In the genomic region with DNA sequence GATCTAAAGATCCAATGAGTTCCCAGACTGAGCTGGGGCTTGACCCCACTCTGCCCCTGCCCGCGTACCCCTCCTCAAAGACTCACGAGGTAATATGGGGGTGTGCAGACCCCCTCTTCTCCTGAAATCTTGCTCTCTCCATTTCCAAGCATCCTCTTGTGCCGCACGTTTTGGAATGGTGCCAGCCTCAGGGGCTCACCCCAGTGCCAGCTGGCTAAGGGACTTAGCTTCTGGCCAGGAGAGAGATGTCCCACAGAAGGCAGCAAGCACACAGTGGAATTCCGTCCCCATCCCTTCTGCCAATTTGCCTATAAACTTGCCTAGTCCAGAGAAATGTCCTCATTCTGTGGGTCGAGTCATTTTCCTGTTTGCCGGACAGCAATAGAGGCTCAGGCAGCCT, we compare ENCODE assay signal across 14 mouse cellular contexts. TPM values are rescaled to one million over a fixed set of nuclear protein-coding genes. Genes with fewer than 3 reads are reported as not detected.
DNase-seq lines count a peak whose midpoint lies in the region; ATAC-seq lines count a peak whose summit lies in the region.
"Had no signal": no experiment of that assay in that cellular context is flagged by ENCODE, and none has a peak within 500 bp of the region (broad histone marks: within the 10 kb centered on the region; RNA-seq: fewer than 3 reads in every experiment).

No protein-coding gene starts in this region.

- H3K4me2 ChIP-seq in forebrain, embryonic 14.5 days (ENCODE audit: low read length) = peak overlapping the region; percentile 63
- 0 out of 2 replicates have a peak overlapping the region, but pooled peaks have one; percentile 64 for H3K4me2 ChIP-seq in limb, embryonic 11.5 days (ENCODE audit: low read depth, severe bottlenecking)
- H3K4me2 ChIP-seq in neural tube, embryonic 14.5 days (ENCODE audit: low read depth, low read length) = no peak overlapping the region; the same call in 1 of the 2 replicates

- peak; percentile 52 to 54 for DNase-seq in right cerebral cortex, postnatal 10 days (ENCODE audit: low spot score in 2 of 2)
- no peak for DNase-seq in right cerebral cortex, adult 2 months (ENCODE audit: low spot score in 2 of 2)
- DNase-seq in forebrain, embryonic 14.5 days (ENCODE audit: low spot score) = peak; percentile 56
- peak; percentile 29 for DNase-seq in limb, embryonic 11.5 days (ENCODE audit: low spot score)
- DNase-seq in testis, postnatal 10 days (ENCODE audit: low spot score) = no peak
- DNase-seq in heart, postnatal 14 days = no peak
- DNase-seq: thymus, postnatal 14 days had no signal

- H3K36me3 ChIP-seq in forebrain, embryonic 14.5 days (ENCODE audit: control insufficient read depth, insufficient read depth, low read length) = no peaks in the 10 kb centered on the region
- H3K36me3 ChIP-seq in limb, embryonic 11.5 days (ENCODE audit: control insufficient read depth, insufficient read depth, low read length) = no peaks in the 10 kb centered on the region
- H3K36me3 ChIP-seq in neural tube, embryonic 14.5 days (ENCODE audit: control insufficient read depth, insufficient read depth, low read length) = no peaks in the 10 kb centered on the region

- intact Hi-C loops in heart, postnatal 14 days (cut with DNase I) = no loop called here

- no peak overlapping the region for H3K27ac ChIP-seq in forebrain, embryonic 14.5 days (ENCODE audit: low read depth, low read length)
- no peak overlapping the region for H3K27ac ChIP-seq in limb, embryonic 11.5 days (replicated peaks; ENCODE audit: low read depth, low read length)
- no peak overlapping the region for H3K27ac ChIP-seq in neural tube, embryonic 14.5 days (ENCODE audit: low read depth, low read length)
- H3K27ac ChIP-seq: liver, embryonic 14.5 days had no signal

- H3K4me3 ChIP-seq in forebrain, embryonic 14.5 days (ENCODE audit: low read depth, low read length) = peak overlapping the region; percentile 33; the same call in 1 of the 2 replicates
- no peak overlapping the region; the same call in 1 of the 2 replicates for H3K4me3 ChIP-seq in limb, embryonic 11.5 days (ENCODE audit: low read depth, low read length)
- H3K4me3 ChIP-seq in neural tube, embryonic 14.5 days (ENCODE audit: low read depth, low read length) = no peak overlapping the region; the same call in 1 of the 2 replicates

- WGBS in forebrain, embryonic 14.5 days = 11% methylated on average over 8 of the region's 8 CpGs
- WGBS in limb, embryonic 11.5 days = 10% methylated on average over 8 of the region's 8 CpGs
- WGBS in neural tube, embryonic 14.5 days = 3% methylated on average over 8 of the region's 8 CpGs

- no peaks in the 10 kb centered on the region for H3K9me3 ChIP-seq in forebrain, embryonic 14.5 days (replicated peaks; ENCODE audit: control insufficient read depth, low read length)
- H3K9me3 ChIP-seq in limb, embryonic 11.5 days (ENCODE audit: control insufficient read depth, low read length) = 0 out of 2 replicates have a peak, but pooled peaks cover 2% of the 10 kb centered on the region
- no peaks in the 10 kb centered on the region for H3K9me3 ChIP-seq in neural tube, embryonic 14.5 days (ENCODE audit: control insufficient read depth, low read length)

- peaks cover 92% of the 10 kb centered on the region for H3K27me3 ChIP-seq in forebrain, embryonic 14.5 days (replicated peaks; ENCODE audit: control insufficient read depth, insufficient read depth, low read length)
- H3K27me3 ChIP-seq in limb, embryonic 11.5 days (ENCODE audit: control insufficient read depth, insufficient read depth, low read length) = peaks cover 98% of the 10 kb centered on the region
- peaks cover 81% of the 10 kb centered on the region for H3K27me3 ChIP-seq in neural tube, embryonic 14.5 days (ENCODE audit: control insufficient read depth, insufficient read depth, low read length)

- peak; percentile 33; the same call in 1 of the 2 replicates for ATAC-seq in forebrain, embryonic 14.5 days
- no peak for ATAC-seq in limb, embryonic 11.5 days (ENCODE audit: insufficient number of reproducible peaks, low FRiP score, low TSS enrichment, low read depth)
- ATAC-seq in neural tube, embryonic 14.5 days (ENCODE audit: low read depth) = 0 out of 2 replicates have a peak, but pooled peaks have one; percentile 19
- ATAC-seq: inflammation-experienced regulatory T-cells, adult 6 months had no signal

- peak overlapping the region; percentile 45; the same call in 1 of the 2 replicates for H3K9ac ChIP-seq in forebrain, embryonic 14.5 days (ENCODE audit: low read length)
- H3K9ac ChIP-seq in limb, embryonic 11.5 days (ENCODE audit: low read length) = no peak overlapping the region
- no peak overlapping the region for H3K9ac ChIP-seq in neural tube, embryonic 14.5 days (replicated peaks; ENCODE audit: low read depth, low read length)
- H3K9ac ChIP-seq: liver, embryonic 14.5 days had no signal

- peaks cover 15% of the 10 kb centered on the region; the same call in 1 of the 2 replicates for H3K4me1 ChIP-seq in forebrain, embryonic 14.5 days (ENCODE audit: control insufficient read depth, insufficient read depth, low read length)
- peaks cover 14% of the 10 kb centered on the region for H3K4me1 ChIP-seq in limb, embryonic 11.5 days (ENCODE audit: control insufficient read depth, insufficient read depth, low read length)
- peaks cover 8% of the 10 kb centered on the region; the same call in 1 of the 2 replicates for H3K4me1 ChIP-seq in neural tube, embryonic 14.5 days (ENCODE audit: control insufficient read depth, insufficient read depth, low read length)

RNA-seq across cellular contexts. Expression of a gene that starts 0.8 kb away (rescaled TPM):
- 3.4 and 4.3 TPM in 2 replicates for polyA plus RNA-seq in forebrain, embryonic 14.5 days (2014; fragmentation: Nextera tagmentation; extraction: Ambion mirVana)
- polyA plus RNA-seq in limb, embryonic 11.5 days (2014; fragmentation: Nextera tagmentation; extraction: Ambion mirVana) = not detected in 2 replicates
- polyA plus RNA-seq in neural tube, embryonic 14.5 days (2014; fragmentation: Nextera tagmentation; extraction: Ambion mirVana) = 0.15 and 0.16 TPM in 2 replicates
- not detected for total RNA-seq in heart, postnatal 14 days (2021)
- total RNA-seq: gastrocnemius, postnatal 4 days; layer of hippocampus, postnatal 10 days; MEL had no signal
- polyA plus RNA-seq: inflammation-experienced regulatory T-cells, adult 6 months; liver, embryonic 14.5 days; small intestine, adult 2 months had no signal

RNA-seq across cellular contexts. Expression of a gene that starts 43.6 kb away (rescaled TPM):
- 8.1 and 10.8 TPM in 2 replicates for polyA plus RNA-seq in forebrain, embryonic 14.5 days (2014; fragmentation: Nextera tagmentation; extraction: Ambion mirVana)
- 145 and 157 TPM in 2 replicates for polyA plus RNA-seq in limb, embryonic 11.5 days (2014; fragmentation: Nextera tagmentation; extraction: Ambion mirVana)
- 1.6 and 2.5 TPM in 2 replicates for polyA plus RNA-seq in neural tube, embryonic 14.5 days (2014; fragmentation: Nextera tagmentation; extraction: Ambion mirVana)
- under 1 TPM; 0.27 to 0.57 TPM for total RNA-seq in heart, postnatal 14 days (2021)
- total RNA-seq: MEL had no signal
- polyA plus RNA-seq: inflammation-experienced regulatory T-cells, adult 6 months had no signal

Comparison
In these comparisons a context has a peak if more than half of its experiments do, and no peak if none do; other contexts are left out.
1. DNase-seq: peak in right cerebral cortex, postnatal 10 days (2 of 2), forebrain, embryonic 14.5 days (single experiment) and limb, embryonic 11.5 days (single experiment); none in right cerebral cortex, adult 2 months (0 of 2), testis, postnatal 10 days (single experiment) and heart, postnatal 14 days (0 of 2).
2. RNA of a gene that starts 43.6 kb away (polyA plus RNA-seq): 145 to 157 TPM in limb, embryonic 11.5 days; 8.1 to 10.8 TPM in forebrain, embryonic 14.5 days and 1.6 to 2.5 TPM in neural tube, embryonic 14.5 days; every median in the first group is over 10 times any median in the second.